Mouse (Mus musculus): ENCODE results near the gene Chic2. TPM values are rescaled to one million over a fixed set of nuclear protein-coding genes. Genes with fewer than 3 reads are reported as not detected.

The Chic2 gene
- total and polyA plus RNA-seq, 3 experiments: 33.4 to 100 (median 41.1) TPM

- TF ChIP-seq HCFC1 (IDR thresholded peaks at IDR 0.05; ENCODE audit: low read depth, low read length) (no peak), MAFK (IDR thresholded peaks at IDR 0.05; ENCODE audit: borderline replicate concordance, low read depth, low read length) (no peak), SMC3 (IDR thresholded peaks at IDR 0.05; ENCODE audit: low read depth, low read length) (no peak), CTCF (IDR thresholded peaks at IDR 0.05 in 2 of 3, conservative IDR thresholded peaks at IDR 0.05 in 1 of 3; ENCODE audit: control insufficient read depth in 1 of 3, insufficient read depth in 1 of 3, low read depth in 2 of 3, low read length in 3 of 3, poor library complexity in 1 of 3, severe bottlenecking in 1 of 3) (no peak), TBP (IDR thresholded peaks at IDR 0.05; ENCODE audit: low read depth, low read length) (no peak), CHD1 (IDR thresholded peaks at IDR 0.05; ENCODE audit: low read depth, low read length) (no peak), MEF2A (IDR thresholded peaks at IDR 0.05; ENCODE audit: extremely low read depth, insufficient replicate concordance, low read depth, low read length, poor library complexity, severe bottlenecking) (no peak), MAZ (IDR thresholded peaks at IDR 0.05; ENCODE audit: low read depth, low read length) (no peak), ZKSCAN1 (IDR thresholded peaks at IDR 0.05; ENCODE audit: low read depth, low read length) (no peak), MYC (IDR thresholded peaks at IDR 0.05; ENCODE audit: low read depth, low read length) (no peak), KAT2A (conservative IDR thresholded peaks at IDR 0.05; ENCODE audit: low read depth, low read length) (no peak), MYB (IDR thresholded peaks at IDR 0.05; ENCODE audit: low read depth, low read length) (no peak)
- Histone ChIP-seq H3K27me3 (ENCODE audit: control insufficient read depth in 1 of 2, insufficient read depth in 2 of 2, low read length in 2 of 2) (peaks cover 2 to 11% of the 10 kb centered on the region in 2 experiments; a peak in 2 of 4 replicates), H3K9ac (ENCODE audit: control insufficient read depth, low read depth, low read length, poor library complexity, severe bottlenecking) (no peak overlapping the region), H3K27ac (ENCODE audit: control insufficient read depth, low read depth, low read length) (no peak overlapping the region), H3K9me3 (replicated peaks; ENCODE audit: insufficient read depth, low read length) (no peaks in the 10 kb centered on the region), H3K79me2 (ENCODE audit: control insufficient read depth, insufficient read depth, low read length, poor library complexity) (no peaks in the 10 kb centered on the region), H3K4me3 (ENCODE audit: control insufficient read depth in 1 of 2, insufficient read depth in 1 of 2, low read depth in 2 of 2, low read length in 2 of 2) (no peak overlapping the region), H3K4me1 (ENCODE audit: control insufficient read depth in 1 of 2, insufficient read depth in 2 of 2, low read length in 2 of 2) (no peaks in the 10 kb centered on the region), H3K36me3 (ENCODE audit: control insufficient read depth in 1 of 2, insufficient read depth in 2 of 2, low read length in 2 of 2) (no peaks in the 10 kb centered on the region)
- no peak for DNase-seq (ENCODE audit: low read depth, low spot score)
Measured at GRCm38 (mm10) chr5:75073167-75073566, 28.6 kb upstream of the Chic2 start.

- Histone ChIP-seq H3K27ac (ENCODE audit: control insufficient read depth, low read depth, low read length) (no peak overlapping the region), H3K27me3 (ENCODE audit: control insufficient read depth in 1 of 2, insufficient read depth in 2 of 2, low read length in 2 of 2) (peaks cover 2 to 11% of the 10 kb centered on the region in 2 experiments; a peak in 2 of 4 replicates), H3K79me2 (ENCODE audit: control insufficient read depth, insufficient read depth, low read length, poor library complexity) (no peaks in the 10 kb centered on the region), H3K9me3 (replicated peaks; ENCODE audit: insufficient read depth, low read length) (no peaks in the 10 kb centered on the region), H3K4me1 (ENCODE audit: control insufficient read depth in 1 of 2, insufficient read depth in 2 of 2, low read length in 2 of 2) (no peaks in the 10 kb centered on the region), H3K9ac (ENCODE audit: control insufficient read depth, low read depth, low read length, poor library complexity, severe bottlenecking) (no peak overlapping the region), H3K4me3 (ENCODE audit: control insufficient read depth in 1 of 2, insufficient read depth in 1 of 2, low read depth in 2 of 2, low read length in 2 of 2) (no peak overlapping the region), H3K36me3 (ENCODE audit: control insufficient read depth in 1 of 2, insufficient read depth in 2 of 2, low read length in 2 of 2) (no peaks in the 10 kb centered on the region)
- TF ChIP-seq JUND (IDR thresholded peaks at IDR 0.05; ENCODE audit: low read depth, low read length) (no peak), MYC (IDR thresholded peaks at IDR 0.05; ENCODE audit: low read depth, low read length) (no peak), ZMIZ1 (IDR thresholded peaks at IDR 0.05; ENCODE audit: low read depth, low read length) (no peak), USF1 (IDR thresholded peaks at IDR 0.05; ENCODE audit: low read depth, low read length) (no peak), TBP (IDR thresholded peaks at IDR 0.05; ENCODE audit: low read depth, low read length) (no peak), E2F4 (IDR thresholded peaks at IDR 0.05; ENCODE audit: borderline replicate concordance, low read depth, low read length) (no peak), TAL1 (IDR thresholded peaks at IDR 0.05; ENCODE audit: low read length) (no peak), RAD21 (IDR thresholded peaks at IDR 0.05; ENCODE audit: low read depth, low read length) (no peak)
- DNase-seq (ENCODE audit: low read depth, low spot score): no peak
Measured at GRCm38 (mm10) chr5:75072532-75072931, 28.0 kb upstream of the Chic2 start.

All from MEL (cell line).